Mouse (Mus musculus): ENCODE results near the gene Xylt1.
A peak's percentile ranks its signal among the peaks of the same experiment; 100 is the strongest.

Xylt1 gene

GRCm38 (mm10) chr7:117436892-117437291 is 56.1 kb downstream of the Xylt1 start:
- DNase-seq: no peak

- no peak for DNase-seq
Measured at GRCm38 (mm10) chr7:117440994-117441393, 60.2 kb downstream of the Xylt1 start.

GRCm38 (mm10) chr7:117442639-117443038 is 61.9 kb downstream of the Xylt1 start:
- DNase-seq: no peak

- no peak for DNase-seq
Measured at GRCm38 (mm10) chr7:117443215-117443614, 62.4 kb downstream of the Xylt1 start.

- DNase-seq: no peak
Measured at GRCm38 (mm10) chr7:117445471-117445870, 64.7 kb downstream of the Xylt1 start.

GRCm38 (mm10) chr7:117449605-117450004 is 68.8 kb downstream of the Xylt1 start:
- no peak for DNase-seq

GRCm38 (mm10) chr7:117451212-117451611 is 70.4 kb downstream of the Xylt1 start:
- DNase-seq: no peak

- DNase-seq: no peak
Measured at GRCm38 (mm10) chr7:117452269-117452668, 71.5 kb downstream of the Xylt1 start.

GRCm38 (mm10) chr7:117454789-117455548 is 74.2 kb downstream of the Xylt1 start:
- no peak for DNase-seq

- DNase-seq: no peak
Measured at GRCm38 (mm10) chr7:117462196-117462935, 81.6 kb downstream of the Xylt1 start.

GRCm38 (mm10) chr7:117464956-117465355 is 84.2 kb downstream of the Xylt1 start:
- DNase-seq: no peak

GRCm38 (mm10) chr7:117466006-117466780 is 85.4 kb downstream of the Xylt1 start:
- no peak for DNase-seq

GRCm38 (mm10) chr7:117470243-117470802 is 89.5 kb downstream of the Xylt1 start:
- DNase-seq: no peak

GRCm38 (mm10) chr7:117472055-117472780 is 91.4 kb downstream of the Xylt1 start:
- peak; percentile 94 for DNase-seq

- DNase-seq: peak; percentile 90
Measured at GRCm38 (mm10) chr7:117472781-117473743, 92.3 kb downstream of the Xylt1 start.

- DNase-seq: peak; percentile 67
Measured at GRCm38 (mm10) chr7:117474302-117474701, 93.5 kb downstream of the Xylt1 start.

GRCm38 (mm10) chr7:117475106-117475505 is 94.3 kb downstream of the Xylt1 start:
- DNase-seq: no peak

GRCm38 (mm10) chr7:117478937-117479336 is 98.2 kb downstream of the Xylt1 start:
- no peak for DNase-seq

- no peak for DNase-seq
Measured at GRCm38 (mm10) chr7:117480831-117481230, 100.1 kb downstream of the Xylt1 start.

GRCm38 (mm10) chr7:117481404-117481803 is 100.6 kb downstream of the Xylt1 start:
- DNase-seq: no peak

- no peak for DNase-seq
Measured at GRCm38 (mm10) chr7:117482701-117483100, 101.9 kb downstream of the Xylt1 start.

Measured in retina, postnatal 1 day (tissue).